Mouse (Mus musculus) megakaryocyte, embryonic 14.5 days (primary cell): Measurements from ENCODE around the gene Nubpl.

Source experiments
- FLI1 ChIP-seq: IDR thresholded peaks from 2 replicates; pipeline ENCODE4 v1.6.1; 2012; ENCODE audit warnings: low read length, inconsistent platforms, mixed read lengths
- GATA1 ChIP-seq: IDR thresholded peaks from 3 replicates; pipeline ENCODE4 v1.6.1; 2012; ENCODE audit warnings: mixed read lengths, low read length, inconsistent platforms, borderline replicate concordance

DNA sequence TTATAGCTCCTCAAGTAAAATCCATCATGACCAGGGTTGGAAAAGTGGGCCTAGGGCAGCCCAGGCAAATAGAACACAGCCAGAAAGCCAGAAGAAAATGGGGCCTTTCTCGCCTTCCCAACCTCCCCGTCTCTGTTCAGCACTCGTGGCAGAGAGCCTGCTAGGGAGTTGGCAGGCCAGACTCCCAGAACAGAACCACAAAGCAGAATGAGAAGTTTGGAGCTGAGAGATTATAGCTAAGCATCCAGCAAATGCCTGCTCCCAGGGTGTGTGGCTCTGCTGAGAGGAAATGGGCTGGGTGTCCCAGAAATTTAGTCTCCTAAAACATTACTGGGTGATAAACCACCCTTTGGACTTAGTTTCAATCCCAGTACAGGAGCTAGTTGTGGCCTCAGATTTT, 262.6 kb downstream of the Nubpl start:
- no peak for TF ChIP-seq FLI1
- TF ChIP-seq GATA1 = no peak
